Mouse (Mus musculus) heart, embryonic 10.5 days (tissue): ENCODE results near the gene Nedd1. TPM values are rescaled to one million over a fixed set of nuclear protein-coding genes. Genes with fewer than 3 reads are reported as not detected.

Source experiments
- DNase-seq: peaks from one replicate; pipeline ENCODE4 v3.0.0-alpha.2; 2017; ENCODE audit warnings: low spot score
- H3K27ac ChIP-seq: fragments of 300-500 bp; sonication (generic); 2 replicates; pipeline ENCODE4 v1.5.1; 2016; ENCODE audit warnings: mild to moderate bottlenecking
- H3K27me3 ChIP-seq: fragments of 300-500 bp; sonication (generic); 2 replicates; pipeline ENCODE4 v1.6.1; 2016; ENCODE audit warnings: mild to moderate bottlenecking; ENCODE audit not compliant: poor library complexity, insufficient read depth, severe bottlenecking
- H3K36me3 ChIP-seq: fragments of 300-500 bp; sonication (generic); 2 replicates; pipeline ENCODE4 v1.6.1; 2016; ENCODE audit warnings: mild to moderate bottlenecking, moderate library complexity
- H3K4me1 ChIP-seq: fragments of 300-500 bp; sonication (generic); 2 replicates; pipeline ENCODE4 v1.6.1; 2016; ENCODE audit warnings: mild to moderate bottlenecking
- H3K4me3 ChIP-seq: fragments of 300-500 bp; sonication (generic); 2 replicates; pipeline ENCODE4 v1.5.1; 2016; ENCODE audit warnings: mild to moderate bottlenecking, moderate library complexity
- H3K9me3 ChIP-seq: fragments of 300-500 bp; sonication (generic); 2 replicates; pipeline ENCODE4 v1.6.1; 2016; ENCODE audit warnings: mild to moderate bottlenecking, moderate library complexity
- WGBS: fragments of 180-500 bp; shearing (Covaris S2); methylation state at CpG from one replicate; pipeline ENCODE4 v1.1.7; 2016; 5-methylcytosine and 5-hydroxymethylcytosine counted together
- polyA plus RNA-seq: library from polyadenylated mRNA; unstranded; fragments of >200 nt; fragmentation: Nextera tagmentation; extraction: Ambion mirVana; gene quantifications from 2 replicates; pipeline ENCODE4 v1.2.1, GENCODE M21; 2016

Gene Nedd1
- polyA plus RNA-seq: 54.2 and 59.9 TPM in 2 replicates

DNA sequence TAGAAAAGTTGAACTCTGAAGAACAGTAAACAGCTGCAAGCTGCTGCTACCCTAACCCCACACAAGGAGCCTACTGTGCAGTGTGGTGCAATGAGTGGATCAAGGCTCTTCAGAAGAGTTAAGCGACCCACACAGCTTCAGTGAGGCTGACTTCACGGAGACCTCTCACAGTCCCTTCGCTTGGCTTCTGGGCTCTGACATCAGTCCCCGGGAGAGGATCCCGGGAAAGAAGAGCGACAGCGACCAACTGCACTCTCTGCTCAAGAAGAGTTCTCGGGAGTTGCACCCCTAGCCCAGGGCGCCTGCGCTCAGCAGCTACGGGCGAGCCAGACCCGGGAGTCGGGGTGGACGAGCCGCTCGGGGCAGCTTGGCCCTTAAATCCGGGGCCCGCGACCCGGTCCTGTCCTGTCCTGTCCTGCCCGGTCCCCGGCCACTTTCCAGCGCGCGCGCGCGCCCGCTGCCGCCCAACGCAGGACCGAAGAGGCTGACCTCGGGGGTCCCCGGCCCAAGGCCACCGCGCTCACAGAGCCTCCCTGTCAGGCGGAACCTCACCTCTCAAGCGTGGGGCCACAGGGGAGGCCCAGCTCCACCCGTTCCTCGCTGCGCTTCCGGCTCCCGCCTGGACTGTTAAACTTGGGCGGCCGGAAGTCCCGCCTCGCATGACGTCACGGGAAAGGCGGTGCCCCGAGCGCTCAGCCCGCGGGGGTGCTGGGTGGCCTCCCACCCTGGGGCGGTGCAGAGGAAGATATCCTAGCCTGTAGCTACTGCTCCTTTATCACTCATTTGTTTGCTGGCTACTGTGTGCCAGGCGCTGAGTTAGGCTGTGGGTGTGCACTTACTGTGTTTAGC is at the start of gene Nedd1:
Nedd1 (minus strand) TSS at position 650 of the 849 bp plus-strand sequence.
- Histone ChIP-seq H3K9me3 (no peaks in the 10 kb centered on the region), H3K4me3 (peak within 1 kb of the TSS; percentile 91), H3K36me3 (peaks cover 6% of the 10 kb centered on the region; the same call in 1 of the 2 replicates), H3K27me3 (no peaks in the 10 kb centered on the region), H3K27ac (peak within 1 kb of the TSS; percentile 99), H3K4me1 (peaks cover 19% of the 10 kb centered on the region)
- WGBS: under 1% methylated on average over 57 of the region's 57 CpGs
- peak; percentile 98 for DNase-seq

DNA sequence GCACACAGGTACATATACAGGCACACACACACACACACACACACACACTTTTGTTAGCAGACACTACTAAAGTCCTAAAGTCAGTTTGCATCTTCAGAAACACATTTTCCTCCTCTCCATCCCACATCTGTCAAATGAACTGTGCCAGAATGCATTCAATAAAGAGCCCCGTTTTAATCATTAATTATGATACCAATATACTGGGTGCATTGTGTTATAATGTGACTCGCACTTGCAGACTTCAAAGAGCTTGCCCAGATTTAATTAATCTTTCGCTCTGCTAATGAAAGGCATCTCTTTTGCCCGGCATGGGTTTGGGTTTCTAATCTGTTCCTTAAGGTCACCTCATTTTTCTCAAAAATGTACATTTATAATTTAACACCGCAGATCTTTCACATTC is 32.1 kb upstream of the Nedd1 start:
- Histone ChIP-seq H3K9me3 (no peaks in the 10 kb centered on the region), H3K27ac (no peak overlapping the region), H3K4me1 (no peaks in the 10 kb centered on the region), H3K36me3 (no peaks in the 10 kb centered on the region), H3K4me3 (no peak overlapping the region), H3K27me3 (no peaks in the 10 kb centered on the region)
- no peak for DNase-seq
- 88% methylated on average over 5 of the region's 5 CpGs for WGBS

DNA sequence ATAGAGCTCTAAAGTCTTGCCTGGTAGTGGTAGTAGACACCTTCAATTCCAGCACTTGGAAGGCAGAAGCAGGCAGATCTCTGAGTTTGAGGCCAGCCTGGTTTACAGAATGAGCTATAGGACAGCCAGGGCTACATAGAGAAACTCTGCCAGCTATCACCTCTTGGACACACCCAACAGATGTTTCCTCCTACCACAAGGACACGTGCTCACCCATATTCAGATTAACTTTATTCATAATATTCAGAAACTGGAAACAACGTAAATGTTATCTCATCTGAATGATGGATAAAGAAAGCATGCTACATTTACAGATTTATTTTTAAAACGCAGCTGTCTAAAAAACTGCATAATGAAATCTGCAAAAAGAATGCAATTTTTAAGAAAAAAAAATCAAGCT is 8.1 kb upstream of the Nedd1 start:
- no peaks in the 10 kb centered on the region for H3K4me1 ChIP-seq
- no peaks in the 10 kb centered on the region for H3K9me3 ChIP-seq
- H3K36me3 ChIP-seq: no peaks in the 10 kb centered on the region
- no peaks in the 10 kb centered on the region for H3K27me3 ChIP-seq
- no peak overlapping the region for H3K4me3 ChIP-seq
- DNase-seq: no peak
- WGBS: 81% methylated on average over 3 of the region's 3 CpGs
- no peak overlapping the region for H3K27ac ChIP-seq

DNA sequence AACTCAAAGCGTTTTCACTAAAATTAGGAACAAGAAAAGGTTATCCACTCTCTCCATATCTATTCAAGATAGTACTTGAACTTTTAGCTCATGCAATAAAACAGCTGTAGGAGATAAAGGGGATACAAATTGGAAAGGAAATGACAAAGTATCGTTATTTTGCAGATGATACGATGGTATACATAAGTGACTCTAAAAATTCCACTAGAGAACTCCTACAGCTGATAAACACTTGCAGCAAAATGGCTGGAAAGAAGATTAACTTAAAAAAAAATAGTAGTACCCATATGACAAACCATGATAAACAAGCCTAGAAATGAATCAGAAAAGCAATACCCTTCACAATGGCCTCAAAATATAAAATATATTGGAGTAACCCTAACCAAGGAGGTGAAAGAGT is 6.5 kb upstream of the Nedd1 start:
- 73% methylated on average over 3 of the region's 3 CpGs for WGBS
- H3K4me1 ChIP-seq: no peaks in the 10 kb centered on the region
- no peak overlapping the region for H3K27ac ChIP-seq
- no peaks in the 10 kb centered on the region for H3K9me3 ChIP-seq
- no peak overlapping the region for H3K4me3 ChIP-seq
- no peak for DNase-seq
- no peaks in the 10 kb centered on the region for H3K27me3 ChIP-seq
- H3K36me3 ChIP-seq: no peaks in the 10 kb centered on the region

DNA sequence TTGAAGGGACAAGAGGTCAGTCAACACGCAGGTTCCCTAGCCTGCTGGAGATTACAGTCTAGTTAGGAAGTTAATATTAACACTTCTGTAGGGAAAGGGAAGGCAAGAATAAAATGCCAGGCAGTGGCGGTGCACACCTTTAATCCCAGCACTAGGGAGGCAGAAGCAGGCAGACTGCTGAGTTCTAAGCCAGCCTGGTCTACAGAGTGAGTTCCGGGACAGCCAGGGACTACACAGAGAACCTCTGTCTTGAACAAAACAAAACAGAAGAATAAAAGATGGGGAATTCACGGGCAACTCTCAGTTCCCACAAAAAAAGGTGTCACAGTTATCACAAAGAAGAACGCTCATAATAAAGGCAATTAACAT is 384 bp upstream of the Nedd1 start:
- 44% methylated on average over 5 of the region's 5 CpGs for WGBS

DNA sequence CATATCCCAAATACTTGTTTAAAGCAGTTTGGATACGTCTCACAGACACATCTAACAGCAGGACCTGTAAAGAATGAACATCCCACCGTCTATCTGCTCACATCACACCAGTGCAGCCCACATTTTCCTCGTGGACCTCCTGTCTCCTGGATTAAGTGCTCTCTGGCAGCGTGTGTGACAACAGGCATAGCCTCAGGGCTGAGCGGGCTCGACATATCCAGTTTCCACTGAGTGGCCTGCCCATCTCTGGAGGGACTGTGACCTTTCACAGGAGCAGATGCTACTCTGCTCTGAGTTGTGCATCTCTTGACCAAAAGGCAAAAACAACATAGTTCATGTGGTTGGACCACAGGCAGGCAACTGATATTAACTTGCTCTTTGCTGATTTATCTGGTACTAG is 23.2 kb downstream of the Nedd1 start:
- Histone ChIP-seq H3K4me1 (no peaks in the 10 kb centered on the region), H3K27me3 (no peaks in the 10 kb centered on the region), H3K9me3 (no peaks in the 10 kb centered on the region), H3K4me3 (no peak overlapping the region), H3K27ac (no peak overlapping the region), H3K36me3 (peaks cover 67% of the 10 kb centered on the region)
- 79% methylated on average over 6 of the region's 6 CpGs for WGBS
- no peak for DNase-seq

More for the DNA sequence above, 384 bp upstream of the Nedd1 start:
- no peaks in the 10 kb centered on the region for H3K9me3 ChIP-seq
- no peak for DNase-seq
- peak overlapping the region; percentile 91 for H3K4me3 ChIP-seq
- peaks cover 15% of the 10 kb centered on the region for H3K4me1 ChIP-seq
- H3K27ac ChIP-seq: peak overlapping the region; percentile 99
- no peaks in the 10 kb centered on the region for H3K27me3 ChIP-seq
- peaks cover 6% of the 10 kb centered on the region; the same call in 1 of the 2 replicates for H3K36me3 ChIP-seq

DNA sequence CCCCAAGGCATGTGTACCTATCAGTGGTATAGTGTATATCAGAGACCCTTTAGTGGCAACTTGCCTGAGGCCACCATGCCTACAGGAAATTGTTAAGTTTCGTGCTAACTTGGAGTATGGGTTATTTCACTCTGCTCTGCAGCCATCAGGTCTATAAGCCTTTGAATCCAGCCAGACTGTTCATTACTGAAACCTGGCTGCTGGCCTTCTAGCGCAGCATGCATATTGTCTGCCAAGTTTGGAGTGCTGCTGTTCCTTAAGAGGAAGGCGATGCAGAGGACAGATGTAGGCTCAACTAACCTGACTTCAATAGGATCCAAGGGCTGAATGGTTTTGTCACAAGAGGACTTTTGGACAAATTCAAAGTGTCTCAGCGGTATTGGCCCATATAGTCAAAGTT is 47.2 kb downstream of the Nedd1 start:
- WGBS: 88% methylated on average over 4 of the region's 4 CpGs
- no peaks in the 10 kb centered on the region for H3K27me3 ChIP-seq
- no peaks in the 10 kb centered on the region for H3K4me1 ChIP-seq
- H3K36me3 ChIP-seq: no peaks in the 10 kb centered on the region
- DNase-seq: no peak
- no peaks in the 10 kb centered on the region for H3K9me3 ChIP-seq
- no peak overlapping the region for H3K4me3 ChIP-seq
- no peak overlapping the region for H3K27ac ChIP-seq

DNA sequence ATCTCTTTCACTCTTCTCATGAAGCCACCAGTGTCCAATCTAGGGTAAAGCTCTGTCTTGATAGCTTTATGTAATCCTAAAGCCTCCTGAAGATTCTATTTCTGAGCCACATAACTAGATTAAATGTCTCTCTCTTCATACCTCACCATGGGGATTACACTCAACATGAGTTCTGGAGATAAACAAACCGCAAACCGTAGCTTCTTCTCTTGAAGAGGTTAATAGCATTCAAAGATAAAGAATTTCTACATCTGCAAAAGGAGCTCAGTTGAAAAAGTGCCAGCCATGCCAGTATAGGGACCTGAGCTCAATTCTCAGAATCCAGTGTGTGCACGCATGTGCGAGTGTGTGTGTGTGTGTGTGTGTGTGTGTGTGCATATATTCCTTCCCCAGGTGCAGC is 50.3 kb downstream of the Nedd1 start:
- no peaks in the 10 kb centered on the region for H3K4me1 ChIP-seq
- H3K9me3 ChIP-seq: no peaks in the 10 kb centered on the region
- H3K27me3 ChIP-seq: no peaks in the 10 kb centered on the region
- no peak for DNase-seq
- no peak overlapping the region for H3K27ac ChIP-seq
- no peaks in the 10 kb centered on the region for H3K36me3 ChIP-seq
- WGBS: 88% methylated on average over 4 of the region's 4 CpGs
- no peak overlapping the region for H3K4me3 ChIP-seq

DNA sequence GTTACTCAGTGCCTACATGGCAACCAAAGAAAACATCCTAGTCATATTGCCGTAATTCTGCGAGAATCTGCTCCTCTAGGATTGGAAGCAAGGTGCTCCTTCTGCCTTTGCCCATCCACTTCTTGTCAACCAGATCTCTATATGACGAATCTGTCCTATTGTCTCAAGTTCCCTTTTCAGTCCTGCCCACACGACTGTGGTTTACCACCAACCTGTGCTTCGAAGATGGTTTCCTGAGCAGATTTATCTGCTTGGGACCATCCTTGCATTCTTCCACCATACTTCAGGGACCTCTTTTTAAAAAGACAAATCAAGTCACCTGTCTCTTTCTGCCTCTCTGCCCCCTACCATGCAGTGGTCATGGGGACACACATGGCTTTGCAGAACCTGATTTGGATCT is 56.9 kb downstream of the Nedd1 start:
- no peak for DNase-seq
- Histone ChIP-seq H3K4me1 (no peaks in the 10 kb centered on the region), H3K27ac (no peak overlapping the region), H3K36me3 (no peaks in the 10 kb centered on the region), H3K27me3 (no peaks in the 10 kb centered on the region), H3K4me3 (no peak overlapping the region), H3K9me3 (no peaks in the 10 kb centered on the region)
- 82% methylated on average over 5 of the region's 5 CpGs for WGBS

DNA sequence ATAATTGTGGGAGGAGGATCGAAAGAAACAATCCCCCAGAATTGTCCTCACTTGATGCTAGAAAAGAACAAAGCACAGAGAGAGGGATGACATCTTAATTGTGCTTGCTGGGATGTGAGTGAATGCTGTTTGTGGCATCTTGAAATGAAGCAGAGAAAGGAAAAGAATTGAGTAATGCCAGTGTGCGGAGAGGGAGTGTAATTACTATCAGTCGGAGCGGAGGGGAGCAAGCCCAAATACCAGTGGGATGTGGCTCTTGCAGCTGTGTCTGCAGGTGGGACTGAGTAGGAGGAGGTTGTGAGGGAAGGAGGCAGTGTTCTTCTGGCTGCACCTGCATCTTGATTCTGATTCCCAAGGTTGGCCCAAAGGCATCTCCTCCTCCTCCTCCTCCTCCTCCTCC is 69.0 kb downstream of the Nedd1 start:
- H3K27me3 ChIP-seq: no peaks in the 10 kb centered on the region
- 79% methylated on average over 4 of the region's 4 CpGs for WGBS
- H3K27ac ChIP-seq: no peak overlapping the region
- H3K9me3 ChIP-seq: no peaks in the 10 kb centered on the region
- no peaks in the 10 kb centered on the region for H3K36me3 ChIP-seq
- H3K4me1 ChIP-seq: no peaks in the 10 kb centered on the region
- H3K4me3 ChIP-seq: no peak overlapping the region
- no peak for DNase-seq

DNA sequence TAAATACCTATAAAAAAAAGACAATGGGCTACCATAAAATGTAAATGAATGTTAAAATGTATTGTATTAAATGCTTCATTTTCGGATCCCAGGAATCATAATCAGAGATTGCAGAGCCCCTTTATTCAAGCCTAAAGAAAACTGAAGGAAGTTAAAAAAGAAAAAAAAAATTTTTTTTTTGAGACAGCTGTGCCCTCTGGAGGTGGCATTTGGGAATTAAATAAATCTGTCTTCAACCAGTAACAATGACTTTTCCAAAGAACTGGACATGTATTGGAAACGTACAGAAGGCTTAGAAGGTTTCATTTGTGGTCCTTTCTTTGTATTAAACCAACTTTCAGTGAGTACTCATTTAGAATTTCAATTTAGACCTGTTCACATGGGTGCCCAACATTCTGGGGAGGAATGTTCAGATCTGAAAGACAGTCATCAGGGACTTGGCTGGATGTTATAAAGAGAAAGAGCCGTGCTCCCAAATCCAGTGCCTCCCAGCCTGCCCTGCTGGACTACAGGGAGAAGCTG is 69.8 kb downstream of the Nedd1 start:
- no peaks in the 10 kb centered on the region for H3K4me1 ChIP-seq
- H3K27ac ChIP-seq: no peak overlapping the region
- no peaks in the 10 kb centered on the region for H3K36me3 ChIP-seq
- WGBS: 43% methylated on average over 3 of the region's 3 CpGs
- DNase-seq: no peak
- H3K27me3 ChIP-seq: no peaks in the 10 kb centered on the region
- H3K4me3 ChIP-seq: no peak overlapping the region
- no peaks in the 10 kb centered on the region for H3K9me3 ChIP-seq

DNA sequence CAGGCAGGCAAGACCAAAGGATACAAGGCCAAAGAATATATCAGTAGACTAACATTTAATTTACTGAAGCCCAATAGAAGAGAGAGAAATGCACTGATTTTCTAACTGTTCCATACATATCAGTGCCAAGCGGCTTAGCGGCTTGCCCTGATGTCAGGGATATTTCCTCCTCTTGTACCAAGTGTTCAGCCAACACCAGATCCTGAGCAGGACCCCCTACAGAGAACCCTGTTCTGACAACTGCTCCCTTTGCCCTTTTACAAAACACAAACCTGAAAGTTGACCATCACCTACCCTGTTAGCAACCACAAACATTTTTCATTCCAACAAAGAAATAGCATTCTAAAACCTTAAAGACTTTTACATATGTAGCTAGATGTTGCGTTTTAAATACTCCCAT is 71.0 kb downstream of the Nedd1 start:
- 83% methylated on average over 3 of the region's 3 CpGs for WGBS
- Histone ChIP-seq H3K4me1 (no peaks in the 10 kb centered on the region), H3K27me3 (no peaks in the 10 kb centered on the region)

DNA sequence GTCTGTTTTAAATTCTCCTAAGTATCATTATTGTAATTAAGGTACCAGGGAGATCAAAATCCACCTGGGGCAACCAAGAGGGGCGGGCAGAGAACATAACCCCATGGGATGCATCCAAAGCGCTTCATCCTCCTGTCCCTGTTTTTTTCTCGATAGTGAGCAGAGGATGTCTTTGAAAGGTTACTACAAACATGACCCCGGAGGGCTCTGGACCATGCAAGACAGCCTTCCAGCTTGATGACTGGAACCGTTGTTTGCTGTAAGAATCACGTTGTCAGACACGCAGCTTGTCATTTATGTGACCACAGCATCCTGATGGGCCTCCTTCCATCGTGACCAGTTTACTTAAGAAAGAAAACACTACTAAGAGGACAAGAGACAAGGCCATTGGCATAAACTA is 73.1 kb downstream of the Nedd1 start:
- 77% methylated on average over 8 of the region's 8 CpGs for WGBS
- H3K27me3 ChIP-seq: no peaks in the 10 kb centered on the region

More for the DNA sequence above, 71.0 kb downstream of the Nedd1 start:
- no peak overlapping the region for H3K4me3 ChIP-seq
- H3K36me3 ChIP-seq: no peaks in the 10 kb centered on the region
- no peak overlapping the region for H3K27ac ChIP-seq
- DNase-seq: no peak
- no peaks in the 10 kb centered on the region for H3K9me3 ChIP-seq

More for the DNA sequence above, 73.1 kb downstream of the Nedd1 start:
- no peak for DNase-seq
- Histone ChIP-seq H3K9me3 (no peaks in the 10 kb centered on the region), H3K4me1 (no peaks in the 10 kb centered on the region), H3K36me3 (no peaks in the 10 kb centered on the region), H3K4me3 (no peak overlapping the region), H3K27ac (no peak overlapping the region)
